Mouse (Mus musculus): Measurements from ENCODE around the gene Mylk3.

- TF ChIP-seq CTCF (IDR thresholded peaks at IDR 0.05; ENCODE audit: insufficient read depth, low read depth, low read length) (no peak), POLR2A (IDR thresholded peaks at IDR 0.05; ENCODE audit: insufficient read depth, low read depth, low read length) (no peak)
Observed at GRCm38 (mm10) chr8:85398548-85398947, 12.4 kb upstream of the Mylk3 start.
